29 mouse cellular contexts compared by ENCODE assay signal in the genomic region with DNA sequence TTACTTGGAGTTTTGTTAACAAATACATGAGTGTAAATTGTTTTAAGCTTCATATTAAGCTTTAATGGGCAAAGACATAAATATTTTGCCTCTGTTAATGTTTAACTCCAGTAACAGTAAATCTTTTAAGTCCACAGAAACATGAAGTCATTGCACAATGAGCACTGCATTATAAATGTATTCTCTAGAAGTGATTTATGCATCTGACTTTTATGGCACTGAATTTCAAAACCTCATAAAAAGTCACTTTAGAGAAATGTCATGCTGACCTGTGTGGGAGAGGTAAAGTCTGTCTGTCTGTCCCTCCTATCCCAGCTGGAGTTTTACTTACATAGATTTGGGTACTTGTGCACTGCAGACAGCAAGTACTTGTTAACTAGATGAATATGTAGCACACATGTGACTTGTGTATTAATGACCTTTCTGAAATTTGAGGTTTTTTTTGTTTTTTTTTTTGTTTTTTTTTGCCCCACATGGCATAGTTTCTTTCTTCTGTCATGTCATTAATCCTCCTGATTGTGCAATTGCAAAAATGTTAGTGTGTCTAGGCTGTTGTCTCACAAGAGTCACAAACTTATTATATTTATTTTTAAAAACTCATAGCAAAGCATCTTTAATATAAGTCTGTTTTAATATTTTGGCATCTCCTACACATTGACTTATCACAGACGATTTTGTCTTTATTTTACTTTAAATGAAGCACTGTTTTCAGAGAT.
A peak's percentile ranks its signal among the peaks of the same experiment; 100 is the strongest.
DNase-seq lines count a peak whose midpoint lies in the region; ATAC-seq and TF ChIP-seq lines count a peak whose summit lies in the region.
"Had no signal": no experiment of that assay in that cellular context is flagged by ENCODE, and none has a peak within 500 bp of the region (broad histone marks: within the 10 kb centered on the region; RNA-seq: fewer than 3 reads in every experiment).

No protein-coding gene starts in this region.

- no peak overlapping the region for H3K4me3 ChIP-seq in kidney, postnatal 0 days (replicated peaks; ENCODE audit: low read depth, low read length)
- H3K4me3 ChIP-seq in intestine, postnatal 0 days (ENCODE audit: low read depth, low read length), result no peak overlapping the region
- no peak overlapping the region for H3K4me3 ChIP-seq in stomach, postnatal 0 days (ENCODE audit: low read depth, low read length)
- H3K4me3 ChIP-seq in forebrain, embryonic 15.5 days, result no peak overlapping the region
- H3K4me3 ChIP-seq: embryonic facial prominence, embryonic 15.5 days; forebrain, embryonic 10.5 days; gastrocnemius, adult 2 months; heart, embryonic 10.5 days; limb, embryonic 10.5 days; midbrain, embryonic 13.5 days; neural tube, embryonic 12.5 days had no signal

- no peak overlapping the region for H3K27ac ChIP-seq in kidney, postnatal 0 days
- no peak overlapping the region for H3K27ac ChIP-seq in intestine, postnatal 0 days (ENCODE audit: low read depth, low read length)
- H3K27ac ChIP-seq in stomach, postnatal 0 days (replicated peaks), result no peak overlapping the region
- no peak overlapping the region for H3K27ac ChIP-seq in forebrain, embryonic 15.5 days (replicated peaks)
- H3K27ac ChIP-seq: embryonic facial prominence, embryonic 15.5 days; forebrain, embryonic 10.5 days; gastrocnemius, adult 2 months; heart, embryonic 10.5 days; limb, embryonic 10.5 days; midbrain, embryonic 13.5 days; neural tube, embryonic 12.5 days had no signal

- H3K9ac ChIP-seq in kidney, postnatal 0 days (ENCODE audit: low read depth, low read length), result no peak overlapping the region
- no peak overlapping the region for H3K9ac ChIP-seq in intestine, postnatal 0 days (ENCODE audit: low read depth, low read length)
- H3K9ac ChIP-seq in stomach, postnatal 0 days (ENCODE audit: low read length), result no peak overlapping the region
- H3K9ac ChIP-seq in forebrain, embryonic 15.5 days (replicated peaks), result no peak overlapping the region
- H3K9ac ChIP-seq: embryonic facial prominence, embryonic 15.5 days; forebrain, postnatal 0 days; liver, postnatal 0 days; midbrain, embryonic 13.5 days; neural tube, embryonic 12.5 days had no signal

- TF ChIP-seq CTCF in kidney, postnatal 0 days (IDR thresholded peaks at IDR 0.05; ENCODE audit: low read depth), result no peak
- no peak for TF ChIP-seq CTCF in intestine, postnatal 0 days (IDR thresholded peaks at IDR 0.05; ENCODE audit: low read depth)
- no peak for TF ChIP-seq CTCF in stomach, postnatal 0 days (IDR thresholded peaks at IDR 0.05; ENCODE audit: low read depth)

- no peak for ATAC-seq in kidney, postnatal 0 days (replicated peaks; ENCODE audit: low FRiP score, low read depth)
- peak; percentile 71 for ATAC-seq in intestine, postnatal 0 days
- no peak for ATAC-seq in stomach, postnatal 0 days (ENCODE audit: low FRiP score, low TSS enrichment)
- no peak for ATAC-seq in forebrain, embryonic 15.5 days (replicated peaks)
- ATAC-seq: forebrain, postnatal 0 days; hindbrain, embryonic 16.5 days; liver, postnatal 0 days; midbrain, embryonic 13.5 days had no signal

- no peak overlapping the region for H3K4me2 ChIP-seq in kidney, postnatal 0 days (ENCODE audit: low read length)
- 0 out of 2 replicates have a peak overlapping the region, but pooled peaks have one; percentile 14 for H3K4me2 ChIP-seq in intestine, postnatal 0 days (replicated peaks; ENCODE audit: low read depth)
- no peak overlapping the region for H3K4me2 ChIP-seq in stomach, postnatal 0 days (replicated peaks; ENCODE audit: low read depth)
- no peak overlapping the region for H3K4me2 ChIP-seq in forebrain, embryonic 15.5 days (replicated peaks)
- H3K4me2 ChIP-seq: embryonic facial prominence, embryonic 15.5 days; midbrain, embryonic 13.5 days; neural tube, embryonic 12.5 days had no signal

- no peaks in the 10 kb centered on the region for H3K4me1 ChIP-seq in kidney, postnatal 0 days (replicated peaks; ENCODE audit: insufficient read depth, low read length)
- H3K4me1 ChIP-seq in intestine, postnatal 0 days (replicated peaks; ENCODE audit: control insufficient read depth, insufficient read depth, low read length), result no peaks in the 10 kb centered on the region
- no peaks in the 10 kb centered on the region for H3K4me1 ChIP-seq in stomach, postnatal 0 days (replicated peaks; ENCODE audit: control insufficient read depth, insufficient read depth)
- no peaks in the 10 kb centered on the region for H3K4me1 ChIP-seq in forebrain, embryonic 15.5 days
- H3K4me1 ChIP-seq: forebrain, embryonic 10.5 days; midbrain, embryonic 13.5 days; neural tube, embryonic 12.5 days had no signal

- no peaks in the 10 kb centered on the region for H3K36me3 ChIP-seq in kidney, postnatal 0 days (ENCODE audit: insufficient read depth, low read length)
- H3K36me3 ChIP-seq in intestine, postnatal 0 days (ENCODE audit: control insufficient read depth, insufficient read depth), result no peaks in the 10 kb centered on the region
- H3K36me3 ChIP-seq in stomach, postnatal 0 days (ENCODE audit: control insufficient read depth, insufficient read depth, low read length), result no peaks in the 10 kb centered on the region
- H3K36me3 ChIP-seq in forebrain, embryonic 15.5 days, result no peaks in the 10 kb centered on the region
- H3K36me3 ChIP-seq: embryonic facial prominence, embryonic 15.5 days; forebrain, embryonic 10.5 days; heart, embryonic 10.5 days; limb, embryonic 10.5 days; midbrain, embryonic 13.5 days; neural tube, embryonic 12.5 days had no signal

- WGBS in kidney, postnatal 0 days, result 58% methylated on average over 1 of the region's 1 CpGs
- 50% methylated on average over 1 of the region's 1 CpGs for WGBS in intestine, postnatal 0 days
- 35% methylated on average over 1 of the region's 1 CpGs for WGBS in stomach, postnatal 0 days
- WGBS in forebrain, embryonic 15.5 days, result 89% methylated on average over 1 of the region's 1 CpGs

- no peaks in the 10 kb centered on the region for H3K27me3 ChIP-seq in kidney, postnatal 0 days (ENCODE audit: insufficient read depth, low read length)
- no peaks in the 10 kb centered on the region for H3K27me3 ChIP-seq in intestine, postnatal 0 days (replicated peaks; ENCODE audit: control insufficient read depth, insufficient read depth, low read length)
- H3K27me3 ChIP-seq in stomach, postnatal 0 days (ENCODE audit: control insufficient read depth, insufficient read depth, low read length), result no peaks in the 10 kb centered on the region
- no peaks in the 10 kb centered on the region for H3K27me3 ChIP-seq in forebrain, embryonic 15.5 days
- H3K27me3 ChIP-seq: embryonic facial prominence, embryonic 15.5 days; midbrain, embryonic 13.5 days had no signal

- peak; percentile 47 for DNase-seq in kidney, postnatal 0 days (ENCODE audit: low spot score)
- no peak for DNase-seq in kidney, postnatal 10 days
- peak; percentile 70 for DNase-seq in fat pad, adult 2 months (ENCODE audit: extremely low read depth, low read depth, low spot score)
- no peak for DNase-seq in stomach, postnatal 0 days (ENCODE audit: low spot score)
- DNase-seq in thymus, postnatal 14 days, result no peak
- DNase-seq in frontal cortex, postnatal 36 days (ENCODE audit: low spot score in 2 of 2), result no peak
- DNase-seq: adrenal gland, postnatal 25 days; cerebellum, adult 8-10 months; cerebellum, postnatal 36 days; forebrain, postnatal 0 days; gastrocnemius, adult 2 months; heart, postnatal 4 days; kidney, adult 18-20 months; liver; liver, postnatal 0 days; lung, postnatal 10 days; retina, postnatal 1 day; right cerebral cortex, postnatal 25 days; spleen, adult 18-20 months; thymus, postnatal 4 days had no signal

- H3K9me3 ChIP-seq in kidney, postnatal 0 days (replicated peaks; ENCODE audit: low read length), result no peaks in the 10 kb centered on the region
- no peaks in the 10 kb centered on the region for H3K9me3 ChIP-seq in intestine, postnatal 0 days (ENCODE audit: control insufficient read depth)
- H3K9me3 ChIP-seq in stomach, postnatal 0 days (ENCODE audit: control insufficient read depth, low read length), result no peaks in the 10 kb centered on the region
- no peaks in the 10 kb centered on the region for H3K9me3 ChIP-seq in forebrain, embryonic 15.5 days
- H3K9me3 ChIP-seq: embryonic facial prominence, embryonic 15.5 days; forebrain, embryonic 10.5 days; heart, embryonic 10.5 days; limb, embryonic 10.5 days; midbrain, embryonic 13.5 days; neural tube, embryonic 12.5 days had no signal

- TF ChIP-seq EP300 in stomach, postnatal 0 days (optimal IDR thresholded peaks at IDR 0.05), result peak; percentile 66

Comparison
In these comparisons a context has a peak if more than half of its experiments do, and no peak if none do; other contexts are left out.
1. DNase-seq: peak in kidney, postnatal 0 days (single experiment) and fat pad, adult 2 months (single experiment); none in kidney, postnatal 10 days (single experiment), stomach, postnatal 0 days (single experiment), thymus, postnatal 14 days (single experiment) and frontal cortex, postnatal 36 days (0 of 2).